Mouse (Mus musculus): Measurements from ENCODE around the gene Shroom4.

DNA sequence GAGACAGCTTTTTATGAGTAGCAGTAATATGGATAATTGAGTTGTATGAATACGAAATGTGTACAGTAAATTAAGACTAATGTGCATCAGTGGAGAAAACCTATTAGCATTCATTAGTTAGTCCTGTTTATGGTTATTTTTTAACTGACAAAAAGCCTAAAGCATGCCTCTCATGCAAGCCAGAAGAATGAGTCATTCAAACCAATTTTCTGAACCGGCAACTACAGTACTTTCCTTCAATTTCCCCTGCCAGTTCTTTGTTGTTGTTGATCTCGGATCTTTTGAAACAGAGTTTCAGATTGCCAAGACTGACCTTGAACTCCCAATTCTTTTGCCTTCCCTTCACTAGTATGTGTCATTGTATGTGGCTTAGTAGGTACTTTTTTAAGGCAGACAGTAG is 117.6 kb downstream of the Shroom4 start:
- TF ChIP-seq POLR2A (IDR thresholded peaks at IDR 0.05; ENCODE audit: borderline replicate concordance, extremely low read depth, low read depth, low read length) (no peak), CTCF (IDR thresholded peaks at IDR 0.05; ENCODE audit: insufficient read depth, low read length) (no peak)

All from lung, adult 2 months (tissue).